Mouse (Mus musculus) heart, embryonic 12.5 days (tissue): ENCODE results near the gene Gm6034. TPM values are rescaled to one million over a fixed set of nuclear protein-coding genes. Genes with fewer than 3 reads are reported as not detected.
"Not testable (repeated sequence)": the region's sequence is repeated elsewhere in the genome, so short reads cannot be mapped to it uniquely, and the experiment has no call there.

Experiments
- ATAC-seq: fragments of 200-750 bp; cut with Nextera tagmentation; 2 replicates; pipeline ENCODE4 v1.8.0; 2017; ENCODE audit warnings: moderate TSS enrichment, moderate library complexity; ENCODE audit not compliant: insufficient number of reproducible peaks, low FRiP score
- H3K27ac ChIP-seq: fragments of 300-500 bp; sonication (generic); 2 replicates; pipeline ENCODE4 v1.5.1; 2016; ENCODE audit warnings: mild to moderate bottlenecking, moderate library complexity; ENCODE audit not compliant: poor library complexity, severe bottlenecking
- H3K27me3 ChIP-seq: fragments of 300-500 bp; sonication (generic); replicated peaks from 2 replicates; pipeline ENCODE4 v1.6.1; 2016; ENCODE audit warnings: mild to moderate bottlenecking, moderate library complexity
- H3K36me3 ChIP-seq: fragments of 300-500 bp; sonication (generic); 2 replicates; pipeline ENCODE4 v1.6.1; 2016; ENCODE audit warnings: mild to moderate bottlenecking, moderate library complexity
- H3K4me1 ChIP-seq: fragments of 300-500 bp; sonication (generic); replicated peaks from 2 replicates; pipeline ENCODE4 v1.6.1; 2016; ENCODE audit warnings: mild to moderate bottlenecking
- H3K4me2 ChIP-seq: fragments of 300-500 bp; sonication (generic); 2 replicates; pipeline ENCODE4 v1.6.1; 2016; ENCODE audit warnings: mild to moderate bottlenecking, moderate library complexity
- H3K4me3 ChIP-seq: fragments of 300-500 bp; sonication (generic); 2 replicates; pipeline ENCODE4 v1.5.1; 2016; ENCODE audit warnings: mild to moderate bottlenecking
- H3K9ac ChIP-seq: fragments of 300-500 bp; sonication (generic); 2 replicates; pipeline ENCODE4 v1.6.1; 2016; ENCODE audit warnings: mild to moderate bottlenecking, moderate library complexity
- H3K9me3 ChIP-seq: fragments of 300-500 bp; sonication (generic); replicated peaks from 2 replicates; pipeline ENCODE4 v1.6.1; 2016; ENCODE audit warnings: mild to moderate bottlenecking, moderate library complexity
- WGBS: fragments of 180-500 bp; shearing (Covaris S2); methylation state at CpG from one replicate; pipeline ENCODE4 v1.1.7; 2016; 5-methylcytosine and 5-hydroxymethylcytosine counted together
- polyA plus RNA-seq: library from polyadenylated mRNA; unstranded; fragments of >200 nt; fragmentation: Nextera tagmentation; extraction: Ambion mirVana; gene quantifications from 2 replicates; pipeline ENCODE4 v1.2.1, GENCODE M21; 2016

Gene Gm6034
- polyA plus RNA-seq, 1 experiment from 2014 or later: not detected

- ATAC-seq, H3K9me3 ChIP-seq, H3K36me3 ChIP-seq, H3K9ac ChIP-seq, H3K27ac ChIP-seq: not testable (repeated sequence)
- Histone ChIP-seq H3K4me1 (peaks cover 10% of the 10 kb centered on the region; the same call in 1 of the 2 replicates), H3K4me2 (peak overlapping the region; percentile 94), H3K4me3 (peak overlapping the region; percentile 56), H3K27me3 (peaks cover 54% of the 10 kb centered on the region)
- 21% methylated on average over 6 of the region's 6 CpGs for WGBS
These were observed 39.9 kb downstream of the Gm6034 start for GRCm38 (mm10) chr17:36082519-36083232.

DNA sequence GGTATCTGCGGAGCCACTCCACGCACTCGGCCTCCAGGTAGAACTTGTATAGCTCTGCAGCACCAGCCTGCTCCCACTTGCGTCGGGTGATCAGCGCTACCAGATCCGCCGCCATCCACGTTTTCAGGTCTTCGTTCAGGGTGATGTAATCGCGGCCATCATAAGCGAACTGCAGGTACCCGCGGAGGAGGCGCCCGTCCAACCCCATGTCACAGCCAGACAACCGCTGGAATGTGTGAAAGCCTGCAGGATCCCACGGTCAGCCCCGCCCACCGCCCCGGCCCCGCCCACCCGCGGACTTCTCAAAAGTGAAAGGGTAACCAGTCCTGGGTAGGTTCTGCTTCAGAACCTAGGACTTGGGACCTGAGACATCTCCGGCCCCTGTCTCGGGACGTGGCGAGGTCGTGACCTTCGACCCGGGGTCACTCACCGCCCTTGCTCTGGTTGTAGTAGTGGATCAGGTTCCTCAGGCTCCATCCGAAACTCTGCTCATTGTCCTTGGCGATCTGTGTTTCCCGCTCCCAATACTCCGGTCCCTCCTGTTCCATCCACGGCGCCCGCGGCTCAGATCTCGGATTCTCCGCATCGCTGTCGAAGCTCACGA, 40.6 kb downstream of the Gm6034 start:
- peak overlapping the region; percentile 56 for H3K4me3 ChIP-seq
- WGBS: under 1% methylated on average over 46 of the region's 46 CpGs
- H3K27me3 ChIP-seq: peaks cover 54% of the 10 kb centered on the region
- no peaks in the 10 kb centered on the region for H3K36me3 ChIP-seq
- H3K4me2 ChIP-seq: peak overlapping the region; percentile 94
- peak overlapping the region; percentile 19; the same call in 1 of the 2 replicates for H3K9ac ChIP-seq
- no peak overlapping the region for H3K27ac ChIP-seq
- ATAC-seq: peak; percentile 48; the same call in 1 of the 2 replicates
- peaks cover 10% of the 10 kb centered on the region; the same call in 1 of the 2 replicates for H3K4me1 ChIP-seq
- no peaks in the 10 kb centered on the region for H3K9me3 ChIP-seq

DNA sequence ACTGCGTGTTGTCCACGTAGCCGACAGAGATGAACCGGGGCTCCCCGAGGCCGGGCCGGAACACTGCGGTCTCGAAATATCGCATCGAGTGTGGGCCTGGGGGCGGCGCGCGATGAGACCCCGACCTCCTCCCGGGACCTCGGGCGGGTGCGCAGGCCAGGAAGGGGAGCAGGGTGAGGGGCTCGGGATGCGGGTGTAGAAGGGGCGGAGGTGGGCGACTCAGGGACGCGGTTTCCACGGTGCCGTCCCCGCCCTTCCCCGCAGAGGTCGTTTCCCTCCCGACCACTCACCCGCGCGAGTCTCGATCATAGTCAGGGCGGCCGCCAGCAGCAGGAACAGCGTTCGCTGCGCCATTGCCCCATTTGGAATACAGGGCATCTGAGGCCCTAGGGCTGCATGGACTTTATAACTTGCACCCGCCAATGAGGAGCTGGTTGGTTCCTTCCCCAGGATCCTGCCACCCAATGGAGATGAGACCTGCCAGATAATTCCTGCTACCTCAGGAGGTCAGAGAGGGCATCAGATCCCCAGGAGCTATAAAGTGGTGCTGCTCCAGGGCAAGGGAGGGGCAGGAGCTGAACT, 41.2 kb downstream of the Gm6034 start:
- Histone ChIP-seq H3K4me3 (peak overlapping the region; percentile 56), H3K36me3 (no peaks in the 10 kb centered on the region), H3K27ac (no peak overlapping the region), H3K9me3 (no peaks in the 10 kb centered on the region), H3K4me2 (peak overlapping the region; percentile 94), H3K9ac (peak overlapping the region; percentile 19; the same call in 1 of the 2 replicates), H3K27me3 (peaks cover 54% of the 10 kb centered on the region), H3K4me1 (peaks cover 10% of the 10 kb centered on the region; the same call in 1 of the 2 replicates)
- ATAC-seq: 0 out of 2 replicates have a peak, but pooled peaks have one; percentile 33
- WGBS: under 1% methylated on average over 42 of the region's 42 CpGs

DNA sequence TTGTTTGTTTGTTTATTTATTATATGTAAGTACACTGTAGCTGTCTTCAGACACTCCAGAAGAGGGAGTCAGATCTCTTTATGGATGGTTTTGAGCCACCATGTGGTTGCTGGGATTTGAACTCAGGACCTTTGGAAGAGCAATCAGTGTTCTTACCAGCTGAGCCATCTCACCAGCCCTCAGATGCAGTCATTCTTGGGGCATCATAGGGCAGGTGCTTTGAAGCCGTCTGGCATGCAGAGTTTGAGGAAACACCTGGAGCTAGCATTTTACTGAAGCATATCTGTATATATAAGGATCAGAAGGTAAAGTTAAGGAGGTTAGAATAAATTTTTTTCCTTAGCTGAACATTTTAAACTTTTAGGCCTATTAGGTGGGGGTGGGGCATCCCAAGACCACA, 43.2 kb downstream of the Gm6034 start:
- 62% methylated on average over 1 of the region's 1 CpGs for WGBS
- not testable (repeated sequence) for H3K9me3 ChIP-seq, H3K4me2 ChIP-seq, H3K4me3 ChIP-seq, H3K9ac ChIP-seq, H3K36me3 ChIP-seq, ATAC-seq, H3K27ac ChIP-seq
- Histone ChIP-seq H3K27me3 (peaks cover 48% of the 10 kb centered on the region), H3K4me1 (peaks cover 10% of the 10 kb centered on the region; the same call in 1 of the 2 replicates)

GRCm38 (mm10) chr17:36091933-36092332, 49.2 kb downstream of the Gm6034 start:
- WGBS: no CpG with 5 or more reads among the region's 2 CpGs
- H3K27ac ChIP-seq, H3K4me1 ChIP-seq, H3K4me2 ChIP-seq, H3K9ac ChIP-seq, H3K4me3 ChIP-seq, ATAC-seq, H3K9me3 ChIP-seq, H3K36me3 ChIP-seq: not testable (repeated sequence)
- H3K27me3 ChIP-seq: peaks cover 15% of the 10 kb centered on the region

DNA sequence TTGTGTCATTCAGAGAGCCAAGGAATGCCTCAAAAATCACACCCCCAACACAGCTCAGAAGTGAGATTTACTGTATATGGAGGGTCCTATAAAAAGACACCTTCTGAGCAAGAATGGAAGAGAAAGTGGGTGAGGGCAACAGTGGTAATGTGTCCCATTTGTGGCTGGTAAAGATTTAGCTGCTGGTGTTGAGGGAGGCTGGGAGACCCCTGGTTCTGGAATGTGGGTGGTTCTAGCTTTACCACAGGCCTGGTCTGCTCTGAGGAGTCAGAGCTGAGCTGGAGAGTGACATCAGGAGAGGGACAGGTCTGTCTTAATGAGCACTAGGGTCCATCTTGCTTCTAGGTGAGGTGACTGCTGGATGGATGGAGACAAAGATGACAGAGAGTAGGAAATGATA, 49.8 kb downstream of the Gm6034 start:
- H3K4me2 ChIP-seq, H3K36me3 ChIP-seq, H3K4me3 ChIP-seq, ATAC-seq, H3K9ac ChIP-seq, H3K9me3 ChIP-seq, H3K4me1 ChIP-seq, H3K27ac ChIP-seq: not testable (repeated sequence)
- peaks cover 15% of the 10 kb centered on the region for H3K27me3 ChIP-seq

DNA sequence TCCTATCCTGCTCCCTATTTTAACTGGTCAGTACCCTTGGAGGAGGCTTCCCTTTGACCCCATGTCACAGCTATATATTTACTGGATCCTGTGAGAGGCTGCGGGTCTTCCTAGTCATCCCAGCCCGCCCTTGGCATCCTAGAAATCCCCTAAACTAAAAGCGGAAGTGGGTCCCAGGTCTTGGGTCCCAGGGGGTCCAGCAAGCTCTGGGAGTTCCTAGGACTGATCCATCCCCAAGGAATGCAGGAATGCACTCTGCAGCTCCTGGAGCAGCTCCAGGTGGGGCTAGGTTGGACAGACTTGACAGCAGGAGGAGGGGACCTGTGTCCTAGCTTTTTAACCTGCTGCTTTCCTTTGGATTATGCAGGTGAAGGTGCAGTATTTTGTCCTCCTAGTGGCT, 51.2 kb downstream of the Gm6034 start:
- 9% methylated on average over 3 of the region's 3 CpGs for WGBS
- no peaks in the 10 kb centered on the region for H3K36me3 ChIP-seq
- H3K4me1 ChIP-seq: no peaks in the 10 kb centered on the region
- H3K4me3 ChIP-seq: no peak overlapping the region
- no peak overlapping the region for H3K27ac ChIP-seq
- H3K9ac ChIP-seq: no peak overlapping the region; the same call in 1 of the 2 replicates
- H3K9me3 ChIP-seq: no peaks in the 10 kb centered on the region
- no peak for ATAC-seq
- no peak overlapping the region for H3K4me2 ChIP-seq
- H3K27me3 ChIP-seq: peaks cover 15% of the 10 kb centered on the region

- not testable (repeated sequence) for H3K9me3 ChIP-seq, H3K27me3 ChIP-seq, H3K4me3 ChIP-seq, ATAC-seq, H3K27ac ChIP-seq, H3K9ac ChIP-seq, H3K4me2 ChIP-seq, H3K36me3 ChIP-seq, H3K4me1 ChIP-seq
- WGBS: 69% methylated on average over 2 of the region's 2 CpGs
These were observed 56.8 kb downstream of the Gm6034 start for GRCm38 (mm10) chr17:36099603-36100002.

DNA sequence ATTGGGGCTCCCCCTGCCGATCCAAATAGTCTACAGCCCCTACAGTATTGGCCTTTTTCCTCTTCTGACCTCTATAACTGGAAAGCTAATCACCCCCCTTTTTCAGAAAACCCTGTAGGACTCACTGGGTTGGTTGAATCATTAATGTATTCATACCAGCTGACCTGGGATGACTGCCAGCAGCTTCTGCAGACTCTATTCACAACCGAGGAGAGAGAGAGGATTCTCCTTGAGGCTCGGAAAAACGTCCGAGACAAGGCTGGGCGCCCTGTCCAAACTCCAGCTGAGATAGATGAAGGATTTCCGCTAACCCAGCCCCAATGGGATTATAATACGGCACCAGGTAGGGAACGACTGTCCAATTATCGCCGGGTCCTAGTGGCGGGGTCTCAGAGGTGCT, 59.3 kb downstream of the Gm6034 start:
- not testable (repeated sequence) for H3K9me3 ChIP-seq, H3K9ac ChIP-seq, ATAC-seq, H3K4me3 ChIP-seq, H3K27ac ChIP-seq, H3K4me2 ChIP-seq, H3K27me3 ChIP-seq, H3K4me1 ChIP-seq, H3K36me3 ChIP-seq
- 86% methylated on average over 12 of the region's 12 CpGs for WGBS
